Mouse (Mus musculus) hindlimb bud, embryonic 11.5 days (tissue): ENCODE results near the gene Rpl22l1.
"Not testable (repeated sequence)": the region's sequence is repeated elsewhere in the genome, so short reads cannot be mapped to it uniquely, and the experiment has no call there.

Experiments
- DNase-seq: peaks from one replicate; pipeline ENCODE4 v3.0.0-alpha.2; 2012; ENCODE audit warnings: low read depth, low spot score; ENCODE audit errors: extremely low spot score

Rpl22l1 gene

GRCm38 (mm10) chr3:28805301-28806097 is at the start of gene Rpl22l1:
Rpl22l1 (plus strand) TSS chr3:28805436.
- DNase-seq, result peak; percentile 96

GRCm38 (mm10) chr3:28755477-28755876 is 49.8 kb upstream of the Rpl22l1 start:
- DNase-seq, result no peak

GRCm38 (mm10) chr3:28761225-28761789 is 43.9 kb upstream of the Rpl22l1 start:
- DNase-seq, result no peak

- DNase-seq, result no peak
These were observed 38.3 kb upstream of the Rpl22l1 start for GRCm38 (mm10) chr3:28766935-28767334.

- DNase-seq, result no peak
These were observed 37.0 kb upstream of the Rpl22l1 start for GRCm38 (mm10) chr3:28768222-28768621.

GRCm38 (mm10) chr3:28772919-28773318 is 32.3 kb upstream of the Rpl22l1 start:
- not testable (repeated sequence) for DNase-seq

- no peak for DNase-seq
These were observed 29.9 kb upstream of the Rpl22l1 start for GRCm38 (mm10) chr3:28775361-28775760.

GRCm38 (mm10) chr3:28775958-28776357 is 29.3 kb upstream of the Rpl22l1 start:
- DNase-seq, result no peak

GRCm38 (mm10) chr3:28776491-28776890 is 28.7 kb upstream of the Rpl22l1 start:
- no peak for DNase-seq

GRCm38 (mm10) chr3:28780511-28780910 is 24.7 kb upstream of the Rpl22l1 start:
- DNase-seq, result no peak

GRCm38 (mm10) chr3:28780994-28781393 is 24.2 kb upstream of the Rpl22l1 start, which contains the start of gene Eif5a2:
Eif5a2 (plus strand) TSS chr3:28781276.
- DNase-seq, result peak; percentile 39

- DNase-seq, result no peak
These were observed 23.8 kb upstream of the Rpl22l1 start for GRCm38 (mm10) chr3:28781422-28781821.

GRCm38 (mm10) chr3:28781848-28782247 is 23.4 kb upstream of the Rpl22l1 start:
- no peak for DNase-seq

GRCm38 (mm10) chr3:28784176-28784575 is 21.1 kb upstream of the Rpl22l1 start:
- no peak for DNase-seq

- DNase-seq, result no peak
These were observed 10.4 kb upstream of the Rpl22l1 start for GRCm38 (mm10) chr3:28794835-28795234.

- no peak for DNase-seq
These were observed 2.9 kb downstream of the Rpl22l1 start for GRCm38 (mm10) chr3:28808039-28808643.

GRCm38 (mm10) chr3:28811441-28811840 is 6.2 kb downstream of the Rpl22l1 start:
- no peak for DNase-seq

- DNase-seq, result peak; percentile 91
These were observed 9.1 kb downstream of the Rpl22l1 start for GRCm38 (mm10) chr3:28814361-28814760.

- DNase-seq, result no peak
These were observed 10.8 kb downstream of the Rpl22l1 start for GRCm38 (mm10) chr3:28816010-28816540.

- DNase-seq, result no peak
These were observed 21.0 kb downstream of the Rpl22l1 start for GRCm38 (mm10) chr3:28826272-28826671.

- no peak for DNase-seq
These were observed 22.4 kb downstream of the Rpl22l1 start for GRCm38 (mm10) chr3:28827605-28828004.

GRCm38 (mm10) chr3:28829454-28829853 is 24.2 kb downstream of the Rpl22l1 start:
- DNase-seq, result no peak
